Mouse (Mus musculus) heart, postnatal 25 days (tissue): ENCODE data around the gene Rer1. TPM values are rescaled to one million over a fixed set of nuclear protein-coding genes. Genes with fewer than 3 reads are reported as not detected.

ENCODE experiments used
- DNase-seq: peaks from one replicate; pipeline ENCODE4 v3.0.0; 2022; ENCODE audit warnings: low spot score
- intact Hi-C: fragments of 180-260 bp; cut with DNase I; formaldehyde crosslinking; loops from one replicate; pipeline ENCODE4 v1.15.1; 2025
- total RNA-seq, 2 experiments: library from RNA; stranded (reverse); gene quantifications; 2 replicates each; pipeline ENCODE4 v1.2.3; 2021

Gene Rer1
- total RNA-seq = 10 to 100 TPM; 66.1 to 68.7 TPM

- intact Hi-C loops = loop anchor here (5.0 kb wide), 1 partner anchor 541 kb away; no protein-coding TSS in a partner anchor
Measured at GRCm38 (mm10) chr4:155086108-155087024, at the start of gene Rer1, which contains the start of gene Morn1. Gene Rer1, minus strand, starts transcription at chr4:155086382. Gene Morn1, plus strand, starts transcription at chr4:155086577.

GRCm38 (mm10) chr4:155134686-155135172 lies 48.5 kb upstream of the Rer1 start:
- DNase-seq = no peak
- intact Hi-C loops = no loop called here

More at GRCm38 (mm10) chr4:155086108-155087024, at the start of gene Rer1, which contains the start of gene Morn1:
- DNase-seq = peak; percentile 99

- peak; percentile 45 for DNase-seq
- intact Hi-C loops = no loop called here
Measured at GRCm38 (mm10) chr4:155133658-155134417, 47.7 kb upstream of the Rer1 start.

GRCm38 (mm10) chr4:155133188-155133587 lies 47.0 kb upstream of the Rer1 start:
- intact Hi-C loops = no loop called here
- no peak for DNase-seq

- intact Hi-C loops = no loop called here
Measured at GRCm38 (mm10) chr4:155130616-155131015, 44.4 kb upstream of the Rer1 start.

GRCm38 (mm10) chr4:155129996-155130395 lies 43.8 kb upstream of the Rer1 start:
- intact Hi-C loops = loop anchor here (5.0 to 10.0 kb wide), 2 partner anchors 92 to 115 kb away; partner anchors contain the start of genes Faap20 and Ski
- peak; percentile 73 for DNase-seq

More at GRCm38 (mm10) chr4:155130616-155131015, 44.4 kb upstream of the Rer1 start:
- no peak for DNase-seq

GRCm38 (mm10) chr4:155129132-155129917 lies 43.1 kb upstream of the Rer1 start:
- DNase-seq = no peak
- intact Hi-C loops = loop anchor here (5.0 to 10.0 kb wide), 2 partner anchors 93 to 115 kb away; partner anchors contain the start of genes Faap20 and Ski

GRCm38 (mm10) chr4:155128411-155128810 lies 42.2 kb upstream of the Rer1 start:
- intact Hi-C loops = loop anchor here (5.0 to 10.0 kb wide), 2 partner anchors 94 to 116 kb away; partner anchors contain the start of genes Faap20 and Ski
- DNase-seq = no peak

- DNase-seq = no peak
- intact Hi-C loops = loop anchor here (5.0 to 10.0 kb wide), 2 partner anchors 96 to 118 kb away; partner anchors contain the start of genes Faap20 and Ski
Measured at GRCm38 (mm10) chr4:155126602-155127372, 40.6 kb upstream of the Rer1 start.

GRCm38 (mm10) chr4:155126194-155126593 lies 40.0 kb upstream of the Rer1 start:
- no peak for DNase-seq
- intact Hi-C loops = loop anchor here (5.0 to 10.0 kb wide), 2 partner anchors 96 to 119 kb away; partner anchors contain the start of genes Faap20 and Ski

- intact Hi-C loops = loop anchor here (5.0 to 10.0 kb wide), 2 partner anchors 97 to 119 kb away; partner anchors contain the start of genes Faap20 and Ski
- no peak for DNase-seq
Measured at GRCm38 (mm10) chr4:155125310-155125709, 39.1 kb upstream of the Rer1 start.

- intact Hi-C loops = loop anchor here (10.0 kb wide), 1 partner anchor 121 kb away; the partner anchor contains the start of gene Faap20
- no peak for DNase-seq
Measured at GRCm38 (mm10) chr4:155123868-155124534, 37.8 kb upstream of the Rer1 start.

GRCm38 (mm10) chr4:155122444-155123040 lies 36.4 kb upstream of the Rer1 start:
- peak; percentile 63 for DNase-seq

GRCm38 (mm10) chr4:155121915-155122443 lies 35.8 kb upstream of the Rer1 start:
- intact Hi-C loops = loop anchor here (10.0 kb wide), 1 partner anchor 123 kb away; the partner anchor contains the start of gene Faap20
- no peak for DNase-seq

More at GRCm38 (mm10) chr4:155122444-155123040, 36.4 kb upstream of the Rer1 start:
- intact Hi-C loops = loop anchor here (10.0 kb wide), 1 partner anchor 122 kb away; the partner anchor contains the start of gene Faap20

- intact Hi-C loops = loop anchor here (10.0 kb wide), 1 partner anchor 124 kb away; the partner anchor contains the start of gene Faap20
Measured at GRCm38 (mm10) chr4:155121222-155121621, 35.0 kb upstream of the Rer1 start.

GRCm38 (mm10) chr4:155120583-155120982 lies 34.4 kb upstream of the Rer1 start:
- no peak for DNase-seq
- intact Hi-C loops = loop anchor here (10.0 kb wide), 1 partner anchor 124 kb away; the partner anchor contains the start of gene Faap20

More at GRCm38 (mm10) chr4:155121222-155121621, 35.0 kb upstream of the Rer1 start:
- no peak for DNase-seq
